Mouse (Mus musculus) C2C12 (cell line): ENCODE data around the gene Ntrk2. TPM values are rescaled to one million over a fixed set of nuclear protein-coding genes. Genes with fewer than 3 reads are reported as not detected.

Source experiments
- H3K27me3 ChIP-seq: one replicate; pipeline ENCODE4 v1.6.1; 2011; ENCODE audit not compliant: control insufficient read depth, insufficient read depth, insufficient read length
- H3K36me3 ChIP-seq: one replicate; pipeline ENCODE4 v1.6.1; 2011; ENCODE audit not compliant: control insufficient read depth, insufficient read depth
- H3K4me3 ChIP-seq: one replicate; pipeline ENCODE4 v1.5.1; 2011; ENCODE audit warnings: mild to moderate bottlenecking, control low read depth; ENCODE audit not compliant: poor library complexity, insufficient read depth, severe bottlenecking
- H3K79me2 ChIP-seq: one replicate; pipeline ENCODE4 v1.6.1; 2011; ENCODE audit not compliant: control insufficient read depth, insufficient read depth
- H3K79me3 ChIP-seq: one replicate; pipeline ENCODE4 v1.6.1; 2011; ENCODE audit warnings: low read depth, control low read depth
- H3ac ChIP-seq: one replicate; pipeline ENCODE3; 2011; ENCODE audit warnings: low read depth; ENCODE audit not compliant: control insufficient read depth, insufficient read length
- CEBPB ChIP-seq: IDR thresholded peaks from one replicate; pipeline ENCODE4 v1.6.1; 2011; ENCODE audit warnings: low read depth, mild to moderate bottlenecking, control low read depth, moderate library complexity
- CTCF ChIP-seq: IDR thresholded peaks from one replicate; pipeline ENCODE4 v1.5.1; 2011; ENCODE audit not compliant: control insufficient read depth, insufficient read depth, insufficient read length
- FOSL1 ChIP-seq: IDR thresholded peaks from one replicate; pipeline ENCODE4 v1.8.0; 2011; ENCODE audit warnings: mild to moderate bottlenecking, low read length; ENCODE audit not compliant: poor library complexity, insufficient read depth, severe bottlenecking
- MAX ChIP-seq: IDR thresholded peaks from one replicate; pipeline ENCODE4 v1.6.1; 2011; ENCODE audit warnings: mild to moderate bottlenecking, control low read depth
- MYOD1 ChIP-seq: IDR thresholded peaks from one replicate; pipeline ENCODE4 v1.6.1; 2011; ENCODE audit warnings: low read depth; ENCODE audit not compliant: control insufficient read depth, insufficient read length
- MYOG ChIP-seq: IDR thresholded peaks from one replicate; pipeline ENCODE4 v1.6.1; 2011; ENCODE audit not compliant: control insufficient read depth, insufficient read length; ENCODE audit errors: extremely low read depth
- USF1 ChIP-seq: IDR thresholded peaks from one replicate; pipeline ENCODE4 v1.6.1; 2011; ENCODE audit warnings: low read depth, mild to moderate bottlenecking, control low read depth, moderate library complexity
- polyA plus RNA-seq: library from polyadenylated mRNA; unstranded; fragments of >200 nt; fragmentation: generic; extraction: Trizol; gene quantifications from one replicate; pipeline ENCODE4 v1.2.1, GENCODE M21; 2012; ENCODE audit warnings: missing spikeins

Gene Ntrk2
- polyA plus RNA-seq, 1 experiment, result not detected

GRCm38 (mm10) chr13:58940208-58940607 is 133.8 kb downstream of the Ntrk2 start:
- Histone ChIP-seq H3K4me3 (no peak overlapping the region), H3K27me3 (no peaks in the 10 kb centered on the region), H3ac (no peak overlapping the region), H3K79me2 (no peaks in the 10 kb centered on the region), H3K36me3 (no peaks in the 10 kb centered on the region), H3K79me3 (no peaks in the 10 kb centered on the region)
- TF ChIP-seq CTCF (no peak), MYOD1 (no peak), USF1 (no peak), MAX (no peak), MYOG (no peak), FOSL1 (no peak), CEBPB (no peak)

- Histone ChIP-seq H3K79me2 (no peaks in the 10 kb centered on the region), H3K79me3 (no peaks in the 10 kb centered on the region), H3K27me3 (no peaks in the 10 kb centered on the region), H3K4me3 (no peak overlapping the region), H3K36me3 (no peaks in the 10 kb centered on the region), H3ac (no peak overlapping the region)
- TF ChIP-seq CEBPB (no peak), CTCF (no peak), USF1 (no peak), MAX (no peak)
Observed at GRCm38 (mm10) chr13:58940798-58941197, 134.4 kb downstream of the Ntrk2 start.

- Histone ChIP-seq H3K36me3 (no peaks in the 10 kb centered on the region), H3K79me2 (no peaks in the 10 kb centered on the region), H3ac (no peak overlapping the region), H3K79me3 (no peaks in the 10 kb centered on the region), H3K4me3 (no peak overlapping the region), H3K27me3 (no peaks in the 10 kb centered on the region)
- TF ChIP-seq CTCF, result no peak
- no peak for TF ChIP-seq USF1
- TF ChIP-seq MYOG, result no peak
- TF ChIP-seq MYOD1, result no peak
- TF ChIP-seq CEBPB, result no peak
- no peak for TF ChIP-seq FOSL1
- TF ChIP-seq MAX, result no peak
Observed at GRCm38 (mm10) chr13:58945781-58946180, 139.4 kb downstream of the Ntrk2 start.

- no peaks in the 10 kb centered on the region for H3K36me3 ChIP-seq
- TF ChIP-seq MAX, result no peak
- H3ac ChIP-seq, result no peak overlapping the region
Observed at GRCm38 (mm10) chr13:58946589-58946988, 140.2 kb downstream of the Ntrk2 start.

GRCm38 (mm10) chr13:58947056-58947455 is 140.7 kb downstream of the Ntrk2 start:
- no peaks in the 10 kb centered on the region for H3K79me2 ChIP-seq
- no peaks in the 10 kb centered on the region for H3K27me3 ChIP-seq
- no peaks in the 10 kb centered on the region for H3K79me3 ChIP-seq
- TF ChIP-seq MYOG (no peak), FOSL1 (no peak), CTCF (no peak), CEBPB (no peak), MAX (no peak), MYOD1 (no peak), USF1 (no peak)
- no peak overlapping the region for H3K4me3 ChIP-seq
- H3ac ChIP-seq, result no peak overlapping the region
- H3K36me3 ChIP-seq, result no peaks in the 10 kb centered on the region

More at GRCm38 (mm10) chr13:58946589-58946988, 140.2 kb downstream of the Ntrk2 start:
- H3K79me2 ChIP-seq, result no peaks in the 10 kb centered on the region
- H3K4me3 ChIP-seq, result no peak overlapping the region
- H3K27me3 ChIP-seq, result no peaks in the 10 kb centered on the region
- no peaks in the 10 kb centered on the region for H3K79me3 ChIP-seq

- H3K4me3 ChIP-seq, result no peak overlapping the region
- TF ChIP-seq CTCF, result no peak
- TF ChIP-seq MYOD1, result no peak
- TF ChIP-seq FOSL1, result no peak
- no peak for TF ChIP-seq USF1
- no peak for TF ChIP-seq MAX
- no peak for TF ChIP-seq MYOG
- no peak for TF ChIP-seq CEBPB
- H3K27me3 ChIP-seq, result no peaks in the 10 kb centered on the region
- H3ac ChIP-seq, result no peak overlapping the region
- no peaks in the 10 kb centered on the region for H3K36me3 ChIP-seq
- no peaks in the 10 kb centered on the region for H3K79me3 ChIP-seq
- no peaks in the 10 kb centered on the region for H3K79me2 ChIP-seq
Observed at GRCm38 (mm10) chr13:58954331-58954730, 148.0 kb downstream of the Ntrk2 start.
